Mouse (Mus musculus) kidney, adult 18-20 months (tissue): ENCODE results near the gene Tiparp.
A peak's percentile ranks its signal among the peaks of the same experiment; 100 is the strongest.

ENCODE experiments used
- DNase-seq: peaks from one replicate; pipeline ENCODE4 v3.0.0; 2021

Gene Tiparp

GRCm38 (mm10) chr3:65527691-65528601 lies at the start of gene Tiparp:
Gene Tiparp, plus strand, starts transcription at chr3:65528410.
- DNase-seq = peak; percentile 88

- DNase-seq = no peak
Observed at GRCm38 (mm10) chr3:65480676-65481075, 47.5 kb upstream of the Tiparp start.

GRCm38 (mm10) chr3:65482266-65482665 lies 45.9 kb upstream of the Tiparp start:
- no peak for DNase-seq

- DNase-seq = no peak
Observed at GRCm38 (mm10) chr3:65482698-65483407, 45.4 kb upstream of the Tiparp start.

GRCm38 (mm10) chr3:65484161-65484733 lies 44.0 kb upstream of the Tiparp start:
- no peak for DNase-seq

GRCm38 (mm10) chr3:65487419-65488088 lies 40.7 kb upstream of the Tiparp start:
- no peak for DNase-seq

GRCm38 (mm10) chr3:65488556-65489244 lies 39.5 kb upstream of the Tiparp start:
- no peak for DNase-seq

- DNase-seq = no peak
Observed at GRCm38 (mm10) chr3:65489601-65490000, 38.6 kb upstream of the Tiparp start.

- DNase-seq = peak; percentile 10
Observed at GRCm38 (mm10) chr3:65494291-65494763, 33.9 kb upstream of the Tiparp start.

- DNase-seq = no peak
Observed at GRCm38 (mm10) chr3:65507766-65508165, 20.4 kb upstream of the Tiparp start.

GRCm38 (mm10) chr3:65510588-65510987 lies 17.6 kb upstream of the Tiparp start:
- no peak for DNase-seq

GRCm38 (mm10) chr3:65515751-65516150 lies 12.5 kb upstream of the Tiparp start:
- no peak for DNase-seq

- DNase-seq = no peak
Observed at GRCm38 (mm10) chr3:65516526-65516925, 11.7 kb upstream of the Tiparp start.

- DNase-seq = no peak
Observed at GRCm38 (mm10) chr3:65517141-65517540, 11.1 kb upstream of the Tiparp start.

- no peak for DNase-seq
Observed at GRCm38 (mm10) chr3:65517747-65518527, 10.3 kb upstream of the Tiparp start.

- no peak for DNase-seq
Observed at GRCm38 (mm10) chr3:65521391-65521790, 6.8 kb upstream of the Tiparp start.

GRCm38 (mm10) chr3:65523397-65523796 lies 4.8 kb upstream of the Tiparp start:
- DNase-seq = no peak

- DNase-seq = no peak
Observed at GRCm38 (mm10) chr3:65525731-65526130, 2.5 kb upstream of the Tiparp start.

- no peak for DNase-seq
Observed at GRCm38 (mm10) chr3:65527196-65527595, 1.0 kb upstream of the Tiparp start.

GRCm38 (mm10) chr3:65528614-65529470 lies 632 bp downstream of the Tiparp start:
- DNase-seq = peak; percentile 74
